Mouse (Mus musculus) kidney, adult 9 months (tissue): ENCODE results near the gene Idh2.
"Not testable (repeated sequence)": the region's sequence is repeated elsewhere in the genome, so short reads cannot be mapped to it uniquely, and the experiment has no call there.

ENCODE experiments used
- DNase-seq: peaks from one replicate; pipeline ENCODE4 v3.0.0; 2022

Idh2 gene

DNA sequence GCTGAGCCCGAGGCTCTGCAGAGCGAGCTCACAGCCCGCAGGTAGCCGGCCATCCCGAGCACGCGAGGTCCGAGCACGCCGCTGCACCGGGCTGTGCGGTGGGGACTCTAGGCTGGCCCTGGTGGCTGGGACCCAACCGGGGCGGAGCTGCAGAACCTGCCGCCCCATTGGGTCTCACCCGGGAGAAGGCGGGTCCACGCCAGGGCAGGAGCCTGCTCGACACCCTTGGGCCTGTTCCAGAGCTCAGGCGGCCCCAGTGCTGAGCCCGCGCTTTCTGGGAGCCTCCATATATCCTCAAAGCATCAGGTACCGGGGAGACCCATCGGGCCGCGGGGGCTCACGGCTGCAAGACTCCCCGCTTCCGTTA lies at the start of gene Idh2:
Gene Idh2 (minus strand): TSS at position 169 of the 367 bp plus-strand sequence.
- DNase-seq: peak; percentile 96

DNA sequence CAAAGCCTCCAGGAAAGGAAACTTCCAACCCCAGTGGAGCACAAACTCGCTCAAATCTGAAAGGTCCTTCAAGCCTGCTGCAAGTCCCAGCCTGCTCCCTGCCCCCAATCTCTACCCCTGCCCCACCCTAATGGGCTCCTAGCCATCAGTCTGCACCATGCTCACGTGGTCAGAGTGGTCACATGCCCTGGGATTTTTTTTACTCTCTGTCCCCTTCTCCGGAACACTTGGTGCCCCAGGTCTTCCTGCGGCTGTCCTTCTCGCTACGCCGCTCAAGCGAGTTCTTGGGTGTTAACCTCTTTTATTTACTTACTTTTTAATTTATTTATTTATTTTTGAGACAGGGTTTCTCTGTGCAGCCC lies 45.7 kb upstream of the Idh2 start:
- DNase-seq: peak; percentile 97

DNA sequence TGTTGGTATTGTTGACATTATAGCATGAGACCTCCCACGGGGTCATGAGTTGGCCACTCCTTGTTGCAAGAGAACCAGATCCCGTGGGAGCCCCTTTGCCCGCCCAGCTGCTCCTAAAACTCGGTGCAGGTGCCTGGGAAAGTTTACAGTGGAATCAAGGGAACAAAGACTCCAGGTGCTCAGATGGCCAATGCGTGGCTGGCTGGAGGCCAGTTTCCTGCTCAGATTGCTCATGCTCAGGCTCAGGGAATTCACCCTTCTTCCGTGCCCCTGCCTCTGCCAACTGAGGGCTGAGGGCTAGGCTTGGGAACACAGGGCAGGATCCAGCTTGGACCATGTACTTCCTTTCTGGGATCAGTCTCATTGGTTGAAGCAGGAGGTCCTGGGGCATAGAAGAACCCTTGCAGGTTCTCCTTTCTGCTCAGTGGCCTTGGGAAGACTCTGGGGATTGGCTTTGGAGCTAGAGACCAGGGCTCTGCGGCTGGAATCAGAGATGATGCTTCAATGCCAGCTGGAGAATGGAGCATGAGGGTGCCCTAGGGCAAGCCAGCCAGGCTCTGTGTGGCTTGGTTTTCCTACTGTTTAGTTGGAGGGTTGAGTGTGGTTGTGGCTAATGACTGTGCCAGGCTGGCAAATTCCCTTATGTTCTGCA lies 45.2 kb upstream of the Idh2 start:
- peak; percentile 75 for DNase-seq

DNA sequence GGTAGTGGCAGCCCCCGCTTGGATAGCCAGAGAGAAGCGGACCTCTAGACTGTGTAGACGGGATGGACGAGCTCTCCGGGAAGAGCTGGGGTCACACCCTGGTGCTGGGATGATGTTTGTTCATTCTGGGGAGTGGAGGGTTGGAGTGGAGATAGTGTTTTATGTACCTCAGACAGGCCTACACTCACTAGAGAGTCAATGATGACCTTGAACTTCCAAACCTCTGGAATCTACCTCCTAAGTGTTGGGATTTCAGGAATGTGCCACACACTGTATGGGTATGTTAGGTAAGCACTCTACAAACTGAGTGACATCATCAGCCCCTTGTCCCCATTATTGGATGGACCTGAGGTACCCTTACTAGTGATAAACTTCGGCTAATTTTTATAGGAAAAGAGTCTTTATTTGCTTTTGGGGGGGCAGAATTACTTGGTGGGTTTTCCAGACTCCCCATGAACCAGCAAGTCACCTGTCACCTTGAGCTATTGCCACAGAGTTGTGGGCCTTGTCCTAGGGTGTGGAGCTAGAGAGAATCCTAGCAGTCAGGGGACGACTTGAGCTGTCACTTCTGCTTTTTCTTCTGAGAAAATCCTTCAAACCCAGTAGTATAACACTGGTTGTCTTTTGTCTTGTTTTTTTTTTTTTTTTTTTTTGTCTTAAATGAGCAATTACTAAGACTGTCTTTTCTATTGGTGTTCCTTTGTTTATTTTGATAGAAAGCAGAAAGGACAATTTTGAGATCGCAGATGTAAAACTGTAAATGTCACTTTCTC lies 43.5 kb upstream of the Idh2 start:
- DNase-seq: no peak

GRCm38 (mm10) chr7:80156711-80157227 lies 41.6 kb upstream of the Idh2 start:
- peak; percentile 82 for DNase-seq

GRCm38 (mm10) chr7:80154689-80155088 lies 39.5 kb upstream of the Idh2 start:
- no peak for DNase-seq

- DNase-seq: no peak
Measured at GRCm38 (mm10) chr7:80152756-80153155, 37.6 kb upstream of the Idh2 start.

DNA sequence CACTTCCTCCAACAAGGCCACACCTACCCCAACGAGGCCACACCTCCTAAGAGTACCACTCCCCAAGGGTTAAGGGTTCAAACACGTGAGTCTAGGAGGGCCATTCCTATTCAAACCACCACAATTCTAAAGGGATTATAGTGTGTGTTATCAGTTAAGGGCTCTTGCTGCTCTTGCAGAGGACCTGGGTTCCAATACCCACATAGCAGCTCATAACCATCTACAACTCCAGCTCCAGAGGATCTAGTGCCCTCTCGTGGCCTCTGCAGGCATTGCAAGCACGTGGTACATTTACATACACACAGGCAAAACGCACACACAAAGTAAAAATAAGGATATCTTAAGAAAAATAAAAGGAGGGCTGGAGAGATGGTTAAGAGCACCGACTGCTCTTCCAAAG lies 37.0 kb upstream of the Idh2 start:
- DNase-seq: no peak

- DNase-seq: no peak
Measured at GRCm38 (mm10) chr7:80149356-80149755, 34.2 kb upstream of the Idh2 start.

DNA sequence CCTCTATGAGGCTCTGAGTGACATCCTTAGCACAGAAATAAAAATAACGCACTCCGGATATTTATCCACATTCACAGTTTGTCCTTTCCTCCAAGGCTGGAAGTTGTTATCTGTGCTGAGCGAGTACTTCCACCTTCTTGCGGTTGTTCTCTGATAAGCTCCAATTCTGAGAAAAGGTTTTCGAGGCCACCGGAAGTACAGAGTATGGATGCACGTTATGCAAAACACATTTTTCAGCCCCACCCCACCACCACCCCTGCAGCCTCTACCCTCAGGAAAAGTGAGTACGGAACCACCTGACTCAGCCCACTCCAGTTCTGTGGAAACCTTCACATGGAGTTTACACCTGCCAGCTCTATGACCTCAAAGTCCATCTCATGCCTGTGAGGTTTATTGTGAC lies 30.9 kb upstream of the Idh2 start:
- DNase-seq: no peak

GRCm38 (mm10) chr7:80144695-80145094 lies 29.5 kb upstream of the Idh2 start:
- no peak for DNase-seq

- DNase-seq: peak; percentile 41
Measured at GRCm38 (mm10) chr7:80143331-80144273, 28.4 kb upstream of the Idh2 start.

DNA sequence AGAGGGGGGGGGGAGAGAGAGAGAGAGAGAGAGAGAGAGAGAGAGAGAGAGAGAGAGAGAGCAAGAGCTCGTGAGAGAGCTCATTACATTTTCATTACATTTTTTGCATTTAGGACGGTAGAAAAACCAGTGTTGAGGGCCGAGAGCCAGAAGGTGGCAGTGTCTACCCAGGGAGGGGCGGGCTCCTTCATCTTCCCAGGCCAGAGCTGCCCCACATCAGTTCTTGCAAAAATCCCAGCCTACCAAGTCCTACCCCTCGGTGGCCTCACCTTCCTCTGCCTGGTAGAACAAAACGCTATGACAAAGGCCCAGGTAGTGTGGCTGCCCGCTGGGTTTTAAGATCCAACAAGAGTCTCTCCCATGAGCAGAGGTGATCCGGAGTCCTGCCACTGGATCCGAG lies 25.6 kb upstream of the Idh2 start:
- DNase-seq: peak; percentile 76

DNA sequence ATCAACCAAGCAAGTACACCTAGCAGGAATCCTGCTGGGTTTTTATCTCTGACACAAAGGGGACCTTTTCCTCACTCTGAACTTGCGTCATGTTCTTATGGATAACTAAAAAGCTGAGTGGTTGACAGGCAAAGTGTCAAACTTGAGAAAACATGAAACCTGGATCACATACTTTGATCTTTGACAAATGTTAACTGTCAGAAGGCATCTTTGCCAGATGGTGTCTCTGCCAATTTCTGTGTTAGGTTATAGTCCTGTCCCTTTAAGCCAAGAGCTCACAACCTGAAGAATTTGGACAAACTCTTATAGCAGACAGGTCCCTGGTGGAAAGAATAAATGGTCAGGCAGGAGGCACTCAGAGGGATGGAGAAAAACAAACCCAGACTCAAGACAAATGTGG lies 23.2 kb upstream of the Idh2 start:
- peak; percentile 63 for DNase-seq

DNA sequence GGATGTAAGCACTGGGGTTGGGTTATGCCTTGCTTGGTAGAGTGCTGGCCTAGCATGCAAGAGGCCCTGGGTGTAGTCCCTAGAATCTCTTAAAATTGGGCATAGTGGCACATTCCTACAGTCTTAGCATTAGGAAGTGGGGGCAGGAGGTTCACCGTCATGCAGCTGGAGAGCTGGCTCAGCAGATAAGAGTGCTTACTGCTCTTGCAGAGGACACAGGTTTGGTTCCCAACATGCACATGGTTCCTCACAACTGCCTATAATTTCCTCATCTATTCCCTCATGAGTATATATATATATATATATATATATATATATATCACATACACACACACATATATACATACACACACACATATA lies 20.0 kb upstream of the Idh2 start:
- no peak for DNase-seq

- peak; percentile 98 for DNase-seq
Measured at GRCm38 (mm10) chr7:80134454-80135172, 19.4 kb upstream of the Idh2 start.

DNA sequence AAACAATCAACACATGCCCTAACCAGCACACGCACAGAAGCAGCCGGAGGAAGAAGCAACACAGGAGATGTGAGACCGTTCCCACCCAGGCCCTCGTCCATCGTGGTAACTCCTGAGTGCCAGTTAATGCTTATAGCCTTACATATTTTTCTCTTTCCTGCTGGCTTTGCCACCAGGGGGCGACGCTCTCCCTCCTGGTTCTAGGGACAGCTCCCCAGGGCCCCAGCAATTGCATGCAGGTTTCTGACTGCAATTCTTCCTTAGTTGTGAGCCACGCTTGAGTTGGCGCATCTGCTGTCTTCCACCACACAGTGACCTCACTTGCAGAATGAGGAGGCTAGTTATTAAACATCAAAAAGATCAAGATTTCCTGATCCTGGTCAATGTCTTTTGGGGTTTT lies 17.3 kb upstream of the Idh2 start:
- DNase-seq: peak; percentile 68

DNA sequence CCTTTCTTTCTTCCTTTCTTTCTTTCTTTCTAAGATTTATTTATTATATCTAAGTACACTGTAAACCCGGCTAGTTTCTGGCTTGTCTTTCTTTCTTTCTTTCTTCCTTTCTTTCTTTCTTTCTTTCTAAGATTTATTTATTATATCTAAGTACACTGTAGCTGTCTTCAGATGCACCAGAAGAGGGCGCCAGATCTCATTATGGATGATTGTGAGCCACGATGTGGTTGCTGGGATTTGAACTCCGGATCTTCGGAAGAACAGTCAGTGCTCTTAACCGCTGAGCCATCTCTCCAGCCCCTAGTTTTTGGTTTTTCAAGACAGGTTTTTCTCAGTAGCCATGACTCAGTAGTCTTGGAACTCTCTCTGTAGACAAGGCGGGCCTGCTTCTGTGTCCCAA lies 16.1 kb upstream of the Idh2 start:
- not testable (repeated sequence) for DNase-seq

DNA sequence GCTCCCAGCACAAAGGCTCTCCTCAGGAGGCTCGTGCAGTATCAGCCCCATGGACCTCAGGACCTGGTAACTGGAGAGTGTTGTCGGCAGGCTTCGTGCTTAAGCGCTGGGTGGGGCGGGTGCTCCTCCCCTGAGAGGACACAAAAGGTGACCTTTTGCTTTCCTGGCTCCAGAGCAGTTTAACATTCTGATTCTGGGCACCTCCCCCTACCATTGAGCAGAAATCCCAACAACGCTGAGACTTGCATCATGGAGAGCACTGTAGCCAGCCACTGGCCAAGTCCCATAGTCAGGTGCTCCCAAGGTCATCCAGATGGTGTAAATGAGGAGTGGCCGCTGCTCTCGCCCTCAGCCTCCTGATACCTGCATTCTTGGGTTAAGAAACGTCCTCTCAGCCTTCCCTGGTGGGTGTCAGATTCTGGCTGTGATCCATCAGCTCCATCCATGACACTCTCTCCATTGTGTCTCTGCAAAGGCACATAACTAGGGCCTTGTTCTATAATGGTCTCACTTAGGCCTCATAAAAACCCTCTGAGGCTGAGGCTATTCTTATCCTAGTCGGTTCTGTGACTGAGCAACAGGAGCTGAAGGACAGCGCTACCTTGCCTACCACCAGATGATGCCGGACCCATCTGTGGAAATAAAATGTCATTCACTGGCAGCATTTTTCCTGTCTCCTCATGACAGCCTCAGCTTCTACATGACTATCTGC lies 15.3 kb upstream of the Idh2 start:
- DNase-seq: peak; percentile 69

GRCm38 (mm10) chr7:80129278-80129677 lies 14.1 kb upstream of the Idh2 start:
- DNase-seq: peak; percentile 68

GRCm38 (mm10) chr7:80123672-80124071 lies 8.5 kb upstream of the Idh2 start:
- no peak for DNase-seq

GRCm38 (mm10) chr7:80123115-80123514 lies 7.9 kb upstream of the Idh2 start:
- DNase-seq: no peak
